Mouse (Mus musculus) intestine, embryonic 15.5 days (tissue): Measurements from ENCODE around the gene Gm10447. TPM values are rescaled to one million over a fixed set of nuclear protein-coding genes. Genes with fewer than 3 reads are reported as not detected.

Experiments
- ATAC-seq: fragments of 200-750 bp; cut with Nextera tagmentation; 2 replicates; pipeline ENCODE4 v1.8.0; 2017; ENCODE audit warnings: moderate TSS enrichment, moderate library complexity
- H3K27ac ChIP-seq: fragments of 300-500 bp; sonication (generic); 2 replicates; pipeline ENCODE4 v1.5.1; 2015; ENCODE audit warnings: mild to moderate bottlenecking, inconsistent platforms
- H3K27me3 ChIP-seq: fragments of 300-500 bp; sonication (generic); replicated peaks from 2 replicates; pipeline ENCODE4 v1.6.1; 2015; ENCODE audit warnings: inconsistent platforms
- H3K36me3 ChIP-seq: fragments of 300-500 bp; sonication (generic); 2 replicates; pipeline ENCODE4 v1.6.1; 2015; ENCODE audit warnings: inconsistent platforms
- H3K4me1 ChIP-seq: fragments of 300-500 bp; sonication (generic); replicated peaks from 2 replicates; pipeline ENCODE4 v1.6.1; 2015; ENCODE audit warnings: inconsistent platforms
- H3K4me2 ChIP-seq: fragments of 300-500 bp; sonication (generic); replicated peaks from 2 replicates; pipeline ENCODE4 v1.6.1; 2015; ENCODE audit warnings: mild to moderate bottlenecking, inconsistent platforms
- H3K4me3 ChIP-seq: fragments of 300-500 bp; sonication (generic); replicated peaks from 2 replicates; pipeline ENCODE4 v1.5.1; 2015; ENCODE audit warnings: inconsistent platforms
- H3K9ac ChIP-seq: fragments of 300-500 bp; sonication (generic); 2 replicates; pipeline ENCODE4 v1.6.1; 2015; ENCODE audit warnings: inconsistent platforms
- H3K9me3 ChIP-seq: fragments of 300-500 bp; sonication (generic); 2 replicates; pipeline ENCODE4 v1.6.1; 2016; ENCODE audit warnings: inconsistent platforms
- polyA plus RNA-seq: library from polyadenylated mRNA; unstranded; fragments of >200 nt; fragmentation: Nextera tagmentation; extraction: Ambion mirVana; gene quantifications from 2 replicates; pipeline ENCODE4 v1.2.1, GENCODE M21; 2015

The Gm10447 gene
- polyA plus RNA-seq, 1 experiment from 2014 or later, result 0.10 TPM

DNA sequence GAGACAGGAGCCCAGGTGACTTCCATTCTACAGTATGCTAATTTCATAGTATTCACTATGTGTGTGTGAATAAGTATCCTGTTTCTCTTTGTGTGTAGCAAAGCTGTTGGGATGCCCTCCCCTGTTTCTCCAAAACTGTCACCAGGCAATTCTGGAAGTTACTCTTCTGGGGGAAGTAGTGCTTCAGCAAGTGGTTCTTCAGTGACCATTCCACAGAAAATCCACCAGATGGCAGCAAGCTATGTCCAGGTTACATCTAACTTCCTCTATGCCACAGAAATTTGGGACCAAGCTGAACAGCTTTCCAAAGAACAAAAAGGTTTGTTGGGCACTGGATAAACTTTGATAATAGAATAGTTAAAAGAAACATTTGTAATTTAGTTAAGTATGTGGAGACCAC lies 45.2 kb downstream of the Gm10447 start:
- no peak overlapping the region for H3K4me3 ChIP-seq
- no peaks in the 10 kb centered on the region for H3K27me3 ChIP-seq
- peaks cover 31% of the 10 kb centered on the region for H3K36me3 ChIP-seq
- no peak overlapping the region for H3K27ac ChIP-seq
- H3K4me2 ChIP-seq, result no peak overlapping the region
- no peak overlapping the region for H3K9ac ChIP-seq
- no peaks in the 10 kb centered on the region for H3K9me3 ChIP-seq
- ATAC-seq, result no peak
- no peaks in the 10 kb centered on the region for H3K4me1 ChIP-seq

Other genes with a start within 250 kb of the Gm10447 start
- gene Hspa4, start 156.7 kb downstream of the Gm10447 start, polyA plus RNA-seq, result 103 and 106 TPM in 2 replicates
- gene Zcchc10, start 132.4 kb downstream of the Gm10447 start, polyA plus RNA-seq, result 14.2 and 17.5 TPM in 2 replicates
- gene Aff4, start 106.3 kb downstream of the Gm10447 start, polyA plus RNA-seq, result 33.7 and 35.4 TPM in 2 replicates
- 7.3 and 12.9 TPM in 2 replicates for gene Leap2, start 33.9 kb downstream of the Gm10447 start, polyA plus RNA-seq
- gene Uqcrq, start 26.3 kb downstream of the Gm10447 start, polyA plus RNA-seq, result 791 and 876 TPM in 2 replicates
- gene Gdf9, start 26.1 kb downstream of the Gm10447 start, polyA plus RNA-seq, result 1.3 and 1.6 TPM in 2 replicates
- gene Shroom1, start 95 bp upstream of the Gm10447 start, polyA plus RNA-seq, result 1.3 and 1.5 TPM in 2 replicates
- not detected in 2 replicates for gene Gm9837, start 13.4 kb upstream of the Gm10447 start, polyA plus RNA-seq
- not detected in 2 replicates for gene Gm9945, start 23.1 kb upstream of the Gm10447 start, polyA plus RNA-seq
- 0.56 and 0.57 TPM in 2 replicates for gene Sowaha, start 23.2 kb upstream of the Gm10447 start, polyA plus RNA-seq
- 19.7 and 21.7 TPM in 2 replicates for gene Sept8, start 62.1 kb upstream of the Gm10447 start, polyA plus RNA-seq
- gene Kif3a, start 110.3 kb upstream of the Gm10447 start, polyA plus RNA-seq, result 48.2 TPM in 2 replicates
- gene Il4, start 161.6 kb upstream of the Gm10447 start, polyA plus RNA-seq, result 0.56 and 0.59 TPM in 2 replicates
- gene Il13, start 177.6 kb upstream of the Gm10447 start, polyA plus RNA-seq, result not detected in 2 replicates